Mouse (Mus musculus): Measurements from ENCODE around the gene Slc5a3. TPM values are rescaled to one million over a fixed set of nuclear protein-coding genes. Genes with fewer than 3 reads are reported as not detected.

Slc5a3 gene
- 9.5 and 10.0 TPM in 2 replicates for polyA plus RNA-seq (2014; fragmentation: Nextera tagmentation; extraction: Ambion mirVana)

GRCm38 (mm10) chr16:92057852-92058643 is at the start of gene Slc5a3, which contains the start of the genes Mrps6 and Gm49711:
TSS of gene Slc5a3 (plus strand) at chr16:92058322.
TSS of gene Mrps6 (plus strand) at chr16:92058270.
TSS of gene Gm49711 (plus strand) at chr16:92058316.
- Histone ChIP-seq H3K9me3 (ENCODE audit: control insufficient read depth, low read length) (no peaks in the 10 kb centered on the region; the same call in 1 of the 2 replicates), H3K27ac (replicated peaks; ENCODE audit: low read depth, low read length) (peak within 1 kb of the TSS; percentile 56; the same call in 1 of the 2 replicates), H3K27me3 (ENCODE audit: control insufficient read depth, insufficient read depth, low read length) (no peaks in the 10 kb centered on the region), H3K4me2 (ENCODE audit: low read depth, severe bottlenecking) (peak within 1 kb of the TSS; percentile 86), H3K36me3 (ENCODE audit: control insufficient read depth, insufficient read depth, low read length) (peaks cover 3% of the 10 kb centered on the region; the same call in 1 of the 2 replicates), H3K9ac (ENCODE audit: low read length) (peak within 1 kb of the TSS; percentile 70), H3K4me1 (ENCODE audit: control insufficient read depth, insufficient read depth, low read length) (peaks cover 6% of the 10 kb centered on the region; the same call in 1 of the 2 replicates), H3K4me3 (ENCODE audit: low read depth, low read length) (peak within 1 kb of the TSS; percentile 87)
- ATAC-seq (ENCODE audit: insufficient number of reproducible peaks, low FRiP score, low TSS enrichment, low read depth), result peak; percentile 90
- peak; percentile 95 for DNase-seq (ENCODE audit: low spot score)
- under 1% methylated on average over 86 of the region's 99 CpGs for WGBS

GRCm38 (mm10) chr16:92009586-92009985 is 48.5 kb upstream of the Slc5a3 start:
- 92% methylated on average over 2 of the region's 2 CpGs for WGBS
- no peak for ATAC-seq (ENCODE audit: insufficient number of reproducible peaks, low FRiP score, low TSS enrichment, low read depth)
- no peak for DNase-seq (ENCODE audit: low spot score)

DNA sequence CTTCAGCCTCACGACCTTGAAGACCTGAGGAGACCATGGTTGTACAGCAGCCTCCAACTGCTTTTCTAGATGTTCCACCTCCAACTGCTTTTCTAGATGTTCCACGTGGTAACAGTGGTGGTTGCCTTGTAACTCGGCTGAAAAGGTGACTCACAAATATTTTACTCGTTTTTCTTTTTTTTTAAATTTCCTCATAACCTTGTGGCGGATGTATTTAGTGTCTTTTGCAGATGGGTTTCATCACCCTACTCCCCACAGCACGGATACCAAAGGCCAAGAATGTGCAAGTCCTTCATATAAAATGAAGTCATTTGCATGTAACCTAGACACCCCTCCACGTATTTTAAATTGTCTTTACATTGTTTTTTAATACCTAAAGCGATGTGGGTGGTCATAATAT is 41.3 kb upstream of the Slc5a3 start:
- Histone ChIP-seq H3K4me1 (ENCODE audit: control insufficient read depth, insufficient read depth, low read length) (no peaks in the 10 kb centered on the region), H3K4me3 (ENCODE audit: low read depth, low read length) (no peak overlapping the region), H3K9me3 (ENCODE audit: control insufficient read depth, low read length) (no peaks in the 10 kb centered on the region), H3K27me3 (ENCODE audit: control insufficient read depth, insufficient read depth, low read length) (no peaks in the 10 kb centered on the region), H3K36me3 (ENCODE audit: control insufficient read depth, insufficient read depth, low read length) (no peaks in the 10 kb centered on the region), H3K4me2 (ENCODE audit: low read depth, severe bottlenecking) (no peak overlapping the region), H3K27ac (replicated peaks; ENCODE audit: low read depth, low read length) (no peak overlapping the region), H3K9ac (ENCODE audit: low read length) (no peak overlapping the region)
- DNase-seq (ENCODE audit: low spot score) (no peak), ATAC-seq (ENCODE audit: insufficient number of reproducible peaks, low FRiP score, low TSS enrichment, low read depth) (no peak)
- 87% methylated on average over 8 of the region's 8 CpGs for WGBS

More at GRCm38 (mm10) chr16:92009586-92009985, 48.5 kb upstream of the Slc5a3 start:
- Histone ChIP-seq H3K9ac (ENCODE audit: low read length) (no peak overlapping the region), H3K9me3 (ENCODE audit: control insufficient read depth, low read length) (no peaks in the 10 kb centered on the region), H3K4me2 (ENCODE audit: low read depth, severe bottlenecking) (no peak overlapping the region), H3K27me3 (ENCODE audit: control insufficient read depth, insufficient read depth, low read length) (no peaks in the 10 kb centered on the region), H3K27ac (replicated peaks; ENCODE audit: low read depth, low read length) (no peak overlapping the region), H3K4me1 (ENCODE audit: control insufficient read depth, insufficient read depth, low read length) (no peaks in the 10 kb centered on the region), H3K36me3 (ENCODE audit: control insufficient read depth, insufficient read depth, low read length) (no peaks in the 10 kb centered on the region), H3K4me3 (ENCODE audit: low read depth, low read length) (no peak overlapping the region)

DNA sequence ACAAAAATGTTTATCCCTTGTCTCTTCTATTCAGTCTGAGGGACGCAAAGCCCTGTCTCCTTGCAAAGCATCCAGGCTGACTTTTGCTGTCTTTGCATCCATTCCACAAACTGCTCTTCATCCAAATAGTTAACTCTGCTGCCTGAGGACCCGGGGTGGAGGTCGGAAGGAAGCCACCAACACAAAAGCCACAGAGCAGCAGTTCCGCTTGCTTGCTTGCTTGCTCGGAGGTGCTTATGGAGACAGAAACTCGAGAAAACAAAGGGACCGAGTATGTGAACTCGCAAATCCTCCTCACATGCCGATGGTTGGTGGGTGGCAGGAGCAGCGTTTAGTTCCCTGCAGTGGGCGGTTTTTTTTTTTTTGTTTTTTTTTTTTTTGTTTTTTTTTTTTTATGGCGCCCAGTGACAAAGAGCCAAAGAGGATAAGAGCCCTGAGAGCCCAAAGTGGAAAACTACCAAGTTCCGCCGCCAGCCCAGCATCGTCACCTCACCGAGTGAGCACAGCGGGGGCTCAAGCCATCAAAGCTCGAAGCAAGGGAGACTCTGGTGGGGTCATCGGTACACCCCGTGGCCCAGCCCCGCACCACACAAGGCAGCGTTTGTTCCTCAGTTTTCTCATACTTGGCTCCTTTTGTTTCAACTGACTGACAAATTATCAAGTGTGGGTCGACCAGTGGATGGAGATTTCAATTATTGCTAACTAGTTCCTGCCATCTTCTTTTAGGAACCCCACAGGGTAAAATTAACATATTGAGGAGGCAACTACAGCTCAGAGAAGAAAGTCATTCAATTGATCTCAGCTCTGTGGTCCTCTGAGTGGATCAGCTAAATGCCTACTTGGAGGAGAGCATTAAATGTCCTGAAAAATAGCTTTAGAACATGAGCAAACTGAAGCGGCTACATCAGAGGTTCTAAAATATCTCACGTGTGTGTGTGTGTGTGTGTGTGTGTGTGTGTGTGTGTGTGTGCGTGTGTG is 38.7 kb upstream of the Slc5a3 start:
- no peak overlapping the region; the same call in 1 of the 2 replicates for H3K27ac ChIP-seq (replicated peaks; ENCODE audit: low read depth, low read length)
- 11% methylated on average over 26 of the region's 26 CpGs for WGBS
- ATAC-seq (ENCODE audit: insufficient number of reproducible peaks, low FRiP score, low TSS enrichment, low read depth), result no peak
- H3K4me1 ChIP-seq (ENCODE audit: control insufficient read depth, insufficient read depth, low read length), result no peaks in the 10 kb centered on the region
- no peaks in the 10 kb centered on the region for H3K27me3 ChIP-seq (ENCODE audit: control insufficient read depth, insufficient read depth, low read length)
- peak overlapping the region; percentile 9 for H3K4me3 ChIP-seq (ENCODE audit: low read depth, low read length)
- H3K9ac ChIP-seq (ENCODE audit: low read length), result peak overlapping the region; percentile 55
- no peaks in the 10 kb centered on the region for H3K9me3 ChIP-seq (ENCODE audit: control insufficient read depth, low read length)
- no peaks in the 10 kb centered on the region for H3K36me3 ChIP-seq (ENCODE audit: control insufficient read depth, insufficient read depth, low read length)
- peak overlapping the region; percentile 39 for H3K4me2 ChIP-seq (ENCODE audit: low read depth, severe bottlenecking)
- peak; percentile 63 for DNase-seq (ENCODE audit: low spot score)

- H3K4me2 ChIP-seq (ENCODE audit: low read depth, severe bottlenecking), result no peak overlapping the region
- 85% methylated on average over 12 of the region's 12 CpGs for WGBS
- ATAC-seq (ENCODE audit: insufficient number of reproducible peaks, low FRiP score, low TSS enrichment, low read depth) (no peak), DNase-seq (ENCODE audit: low spot score) (no peak)
- H3K36me3 ChIP-seq (ENCODE audit: control insufficient read depth, insufficient read depth, low read length), result no peaks in the 10 kb centered on the region
- H3K27me3 ChIP-seq (ENCODE audit: control insufficient read depth, insufficient read depth, low read length), result no peaks in the 10 kb centered on the region
- H3K4me1 ChIP-seq (ENCODE audit: control insufficient read depth, insufficient read depth, low read length), result no peaks in the 10 kb centered on the region
- H3K9ac ChIP-seq (ENCODE audit: low read length), result no peak overlapping the region
- H3K4me3 ChIP-seq (ENCODE audit: low read depth, low read length), result no peak overlapping the region
- no peaks in the 10 kb centered on the region for H3K9me3 ChIP-seq (ENCODE audit: control insufficient read depth, low read length)
- H3K27ac ChIP-seq (replicated peaks; ENCODE audit: low read depth, low read length), result no peak overlapping the region
Observed at GRCm38 (mm10) chr16:92021656-92022400, 36.3 kb upstream of the Slc5a3 start.

GRCm38 (mm10) chr16:92022494-92023283 is 35.4 kb upstream of the Slc5a3 start:
- 78% methylated on average over 20 of the region's 20 CpGs for WGBS
- DNase-seq (ENCODE audit: low spot score) (no peak), ATAC-seq (ENCODE audit: insufficient number of reproducible peaks, low FRiP score, low TSS enrichment, low read depth) (no peak)
- no peaks in the 10 kb centered on the region for H3K4me1 ChIP-seq (ENCODE audit: control insufficient read depth, insufficient read depth, low read length)
- no peak overlapping the region for H3K9ac ChIP-seq (ENCODE audit: low read length)
- H3K36me3 ChIP-seq (ENCODE audit: control insufficient read depth, insufficient read depth, low read length), result no peaks in the 10 kb centered on the region
- H3K27me3 ChIP-seq (ENCODE audit: control insufficient read depth, insufficient read depth, low read length), result no peaks in the 10 kb centered on the region
- H3K9me3 ChIP-seq (ENCODE audit: control insufficient read depth, low read length), result no peaks in the 10 kb centered on the region
- no peak overlapping the region for H3K4me3 ChIP-seq (ENCODE audit: low read depth, low read length)
- H3K27ac ChIP-seq (replicated peaks; ENCODE audit: low read depth, low read length), result no peak overlapping the region
- H3K4me2 ChIP-seq (ENCODE audit: low read depth, severe bottlenecking), result no peak overlapping the region

- Histone ChIP-seq H3K27me3 (ENCODE audit: control insufficient read depth, insufficient read depth, low read length) (no peaks in the 10 kb centered on the region), H3K9me3 (ENCODE audit: control insufficient read depth, low read length) (no peaks in the 10 kb centered on the region), H3K36me3 (ENCODE audit: control insufficient read depth, insufficient read depth, low read length) (no peaks in the 10 kb centered on the region), H3K4me2 (ENCODE audit: low read depth, severe bottlenecking) (no peak overlapping the region), H3K4me3 (ENCODE audit: low read depth, low read length) (no peak overlapping the region), H3K27ac (replicated peaks; ENCODE audit: low read depth, low read length) (no peak overlapping the region), H3K9ac (ENCODE audit: low read length) (no peak overlapping the region), H3K4me1 (ENCODE audit: control insufficient read depth, insufficient read depth, low read length) (no peaks in the 10 kb centered on the region)
- 90% methylated on average over 3 of the region's 3 CpGs for WGBS
- no peak for ATAC-seq (ENCODE audit: insufficient number of reproducible peaks, low FRiP score, low TSS enrichment, low read depth)
- no peak for DNase-seq (ENCODE audit: low spot score)
Observed at GRCm38 (mm10) chr16:92033286-92033685, 24.8 kb upstream of the Slc5a3 start.
